Mouse (Mus musculus) thymus, postnatal 10 days (tissue): ENCODE data around the gene Gm5134.
"Not testable (repeated sequence)": the region's sequence is repeated elsewhere in the genome, so short reads cannot be mapped to it uniquely, and the experiment has no call there.

ENCODE experiments used
- DNase-seq, 2 experiments: peaks; one replicate each; pipeline ENCODE4 v3.0.0; 2021; ENCODE audit warnings: low spot score in 2 of 2

Gm5134 gene

GRCm38 (mm10) chr10:75994531-75995210 lies 40.4 kb downstream of the Gm5134 start:
- DNase-seq, result not testable (repeated sequence)

DNA sequence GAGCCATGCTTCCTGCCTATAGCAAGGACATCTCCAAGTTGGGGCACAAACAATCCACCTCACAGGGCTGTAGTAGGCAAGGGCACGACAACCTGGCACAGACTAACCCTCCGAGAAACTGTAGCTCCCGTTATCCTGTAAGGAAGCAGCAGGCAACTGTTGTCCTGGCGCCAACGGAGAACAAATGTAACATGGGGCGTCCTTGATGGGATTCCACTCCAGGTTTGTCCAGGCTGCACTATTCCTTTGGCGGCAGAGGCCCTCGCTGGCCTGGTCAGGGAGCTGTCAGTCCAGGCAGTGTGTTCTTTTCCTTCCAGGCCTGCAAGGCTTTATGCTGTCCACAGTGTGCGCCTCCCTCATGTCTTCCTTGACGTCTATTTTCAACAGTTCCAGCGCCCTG lies 41.1 kb downstream of the Gm5134 start:
- DNase-seq, result no peak

DNA sequence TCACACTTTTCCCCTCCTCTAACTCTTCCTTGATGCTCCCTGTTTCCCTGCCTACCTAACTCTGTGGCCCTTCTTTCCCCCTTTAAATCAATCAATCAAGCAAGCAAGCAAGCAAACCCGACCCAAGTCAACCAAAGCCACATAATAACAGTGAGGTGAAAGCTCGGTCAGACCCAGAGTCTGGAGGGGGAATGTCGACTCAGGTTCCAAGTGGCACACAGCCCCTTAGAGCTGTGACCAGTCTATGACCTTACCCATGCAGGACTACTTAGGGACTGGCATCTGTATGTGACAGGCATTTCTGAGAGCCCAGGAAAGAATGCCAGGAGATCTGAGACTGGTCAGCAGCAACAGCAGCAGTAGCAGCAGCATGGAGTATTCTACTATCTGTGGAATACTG lies 42.0 kb downstream of the Gm5134 start:
- no peak for DNase-seq

- no peak for DNase-seq
These were observed 46.8 kb downstream of the Gm5134 start for GRCm38 (mm10) chr10:76001160-76001559.

DNA sequence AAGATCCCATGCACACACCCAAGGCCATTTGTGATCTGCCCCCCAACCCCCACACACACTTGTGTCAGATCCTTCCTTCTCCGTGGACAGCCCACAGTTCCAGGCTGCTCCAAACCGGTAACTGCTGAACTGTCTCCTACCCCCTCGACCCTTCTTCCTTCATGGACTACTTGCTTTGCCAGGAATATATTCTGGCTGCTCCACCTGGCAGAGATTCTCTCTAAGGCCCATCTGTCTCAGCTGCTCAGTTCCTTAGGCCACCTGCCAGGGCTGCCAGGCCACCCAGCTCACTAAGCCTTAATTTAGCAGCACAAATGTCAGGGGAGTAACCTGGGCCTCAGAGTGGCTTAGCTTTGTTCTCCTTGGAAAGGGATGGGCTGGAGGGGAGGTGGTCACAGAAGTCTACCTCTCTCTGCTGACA lies 47.8 kb downstream of the Gm5134 start:
- DNase-seq, result no peak

GRCm38 (mm10) chr10:76002615-76003014 lies 48.3 kb downstream of the Gm5134 start:
- DNase-seq, result no peak

DNA sequence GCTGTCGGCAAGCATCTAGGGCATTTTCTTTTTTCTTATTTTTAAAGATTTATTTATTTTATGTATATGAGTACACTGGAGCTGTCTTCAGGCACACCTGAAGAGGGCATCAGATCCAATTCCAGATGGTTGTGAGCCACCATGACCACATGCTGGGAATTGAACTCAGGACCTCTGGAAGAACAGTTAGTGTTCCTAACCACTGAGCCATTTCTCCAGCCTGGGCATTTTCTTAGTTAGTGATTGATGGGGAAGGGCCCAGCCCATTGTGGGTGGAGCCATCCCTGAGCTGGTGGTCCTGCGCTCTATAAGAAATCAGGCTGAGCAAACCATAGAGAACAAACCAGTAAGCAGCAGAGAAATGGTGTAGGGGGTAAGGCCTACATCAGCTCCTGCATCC lies 48.9 kb downstream of the Gm5134 start:
- no peak for DNase-seq

- DNase-seq, result no peak
These were observed 52.1 kb downstream of the Gm5134 start for GRCm38 (mm10) chr10:76006385-76006784.

- no peak for DNase-seq
These were observed 55.5 kb downstream of the Gm5134 start for GRCm38 (mm10) chr10:76009812-76010211.

GRCm38 (mm10) chr10:76012922-76013321 lies 58.6 kb downstream of the Gm5134 start:
- no peak for DNase-seq

DNA sequence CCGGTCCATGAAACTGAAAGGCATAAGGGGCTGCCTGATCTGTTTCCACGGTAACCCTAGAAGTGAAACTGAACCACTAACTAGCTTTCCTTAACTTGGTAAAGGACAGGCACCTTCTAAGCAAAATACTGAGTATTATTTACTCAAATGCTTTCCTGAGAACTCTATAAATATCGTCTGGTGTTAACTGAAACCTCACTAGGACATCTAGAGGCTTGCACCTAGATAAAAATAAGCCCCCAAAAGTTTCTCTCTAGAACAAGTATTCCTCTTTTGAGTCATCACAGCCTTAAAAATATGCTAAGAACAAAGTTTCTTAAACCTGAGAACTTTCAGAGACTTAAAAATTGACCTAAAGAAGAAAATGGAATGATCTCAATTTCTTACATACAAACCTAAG lies 62.6 kb downstream of the Gm5134 start:
- DNase-seq, result no peak

GRCm38 (mm10) chr10:76021728-76022127 lies 67.4 kb downstream of the Gm5134 start:
- no peak for DNase-seq

- DNase-seq, result no peak
These were observed 69.6 kb downstream of the Gm5134 start for GRCm38 (mm10) chr10:76023921-76024320.

- no peak for DNase-seq
These were observed 71.3 kb downstream of the Gm5134 start for GRCm38 (mm10) chr10:76025470-76026190.

GRCm38 (mm10) chr10:76027127-76028015 lies 73.1 kb downstream of the Gm5134 start:
- DNase-seq, result no peak

- DNase-seq, result no peak
These were observed 73.7 kb downstream of the Gm5134 start for GRCm38 (mm10) chr10:76028016-76028366.

DNA sequence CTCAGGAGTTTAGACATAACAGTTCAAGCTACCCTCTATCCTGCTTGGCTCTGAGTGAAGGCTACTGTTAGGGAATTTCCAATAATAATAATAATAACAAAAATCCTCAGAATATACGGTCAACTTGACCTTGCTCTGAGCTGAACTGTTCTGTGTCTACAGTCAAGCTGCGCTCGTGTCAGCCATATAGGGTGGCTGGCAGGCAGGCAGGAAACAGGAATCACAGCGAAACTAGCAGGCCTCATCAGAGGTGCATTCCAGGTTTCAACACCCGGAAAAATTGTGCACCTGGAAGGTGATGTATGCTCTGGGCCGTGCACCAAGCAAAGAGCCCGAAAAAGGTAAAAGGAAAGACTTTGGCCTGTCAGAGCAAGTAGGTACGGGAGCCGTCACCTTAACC lies 74.1 kb downstream of the Gm5134 start:
- DNase-seq, result no peak

DNA sequence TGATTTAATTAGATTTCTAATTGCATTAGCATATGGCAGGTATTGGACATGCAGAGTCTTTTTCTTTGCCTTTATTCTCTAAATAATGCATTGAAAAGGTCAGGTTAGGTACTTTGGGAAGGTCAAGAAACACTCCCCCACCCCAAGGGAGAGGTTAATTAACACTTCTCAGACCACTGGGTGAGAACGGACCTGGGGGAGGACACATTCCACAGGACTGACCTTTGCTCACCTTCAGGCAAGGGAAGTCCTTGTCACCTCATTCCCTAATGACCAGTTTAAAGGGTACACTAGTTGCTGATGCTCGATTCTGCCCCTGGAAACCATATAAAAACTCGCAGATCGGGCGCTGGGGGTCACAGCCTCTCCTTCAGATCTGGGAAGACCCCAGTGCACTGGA lies 75.0 kb downstream of the Gm5134 start:
- DNase-seq, result no peak

GRCm38 (mm10) chr10:76030496-76030895 lies 76.2 kb downstream of the Gm5134 start:
- no peak for DNase-seq

GRCm38 (mm10) chr10:76031511-76032401 lies 77.4 kb downstream of the Gm5134 start:
- no peak for DNase-seq

GRCm38 (mm10) chr10:76032402-76033118 lies 78.2 kb downstream of the Gm5134 start, which contains the start of gene Zfp280b:
TSS of gene Zfp280b (plus strand) at chr10:76032650.
- peak; percentile 92 to 95 for DNase-seq
